Mouse (Mus musculus): ENCODE data around the gene Slc22a1. TPM values are rescaled to one million over a fixed set of nuclear protein-coding genes. Genes with fewer than 3 reads are reported as not detected.

Gene Slc22a1
- polyA plus RNA-seq, 1 experiment: not detected

DNA sequence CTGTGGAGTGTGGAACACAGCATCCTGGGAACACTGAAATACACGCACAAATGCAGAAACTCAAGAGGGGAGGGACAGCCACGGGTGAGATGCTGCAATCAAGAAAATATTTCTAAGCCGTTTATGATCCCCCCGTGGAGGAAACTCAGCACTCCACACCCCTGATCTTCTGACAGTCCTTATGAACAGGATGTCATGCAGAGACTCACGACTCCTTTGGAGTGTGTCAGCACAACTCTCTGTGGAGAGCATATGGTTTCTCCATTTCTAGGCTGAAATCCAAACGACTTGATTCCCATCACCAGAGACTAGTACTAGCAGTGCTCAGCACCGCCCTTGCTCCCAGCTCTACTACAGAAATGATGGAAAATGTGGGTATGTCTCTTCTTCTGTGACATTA, 42.6 kb upstream of the Slc22a1 start:
- Histone ChIP-seq H3K4me1 (ENCODE audit: control insufficient read depth, insufficient read depth, low read length) (no peaks in the 10 kb centered on the region), H3K36me3 (ENCODE audit: control insufficient read depth, insufficient read depth, low read length, poor library complexity, severe bottlenecking) (peaks cover 9% of the 10 kb centered on the region; the same call in 1 of the 2 replicates), H3K9me3 (replicated peaks; ENCODE audit: control insufficient read depth, insufficient read depth, low read length, poor library complexity, severe bottlenecking) (no peaks in the 10 kb centered on the region), H3K9ac (ENCODE audit: low read depth, poor library complexity, severe bottlenecking) (no peak overlapping the region), H3K27ac (ENCODE audit: insufficient read depth, low read length) (no peak overlapping the region), H3K27me3 (ENCODE audit: control insufficient read depth, insufficient read depth, low read length, poor library complexity, severe bottlenecking) (no peaks in the 10 kb centered on the region), H3K4me3 (ENCODE audit: low read depth, low read length) (no peak overlapping the region)
- TF ChIP-seq POLR2A (IDR thresholded peaks at IDR 0.05; ENCODE audit: insufficient read depth, low read length) (no peak), EP300 (IDR thresholded peaks at IDR 0.05; ENCODE audit: insufficient read depth, low read depth, low read length) (no peak), CTCF (IDR thresholded peaks at IDR 0.05; ENCODE audit: low read depth, low read length) (no peak)

DNA sequence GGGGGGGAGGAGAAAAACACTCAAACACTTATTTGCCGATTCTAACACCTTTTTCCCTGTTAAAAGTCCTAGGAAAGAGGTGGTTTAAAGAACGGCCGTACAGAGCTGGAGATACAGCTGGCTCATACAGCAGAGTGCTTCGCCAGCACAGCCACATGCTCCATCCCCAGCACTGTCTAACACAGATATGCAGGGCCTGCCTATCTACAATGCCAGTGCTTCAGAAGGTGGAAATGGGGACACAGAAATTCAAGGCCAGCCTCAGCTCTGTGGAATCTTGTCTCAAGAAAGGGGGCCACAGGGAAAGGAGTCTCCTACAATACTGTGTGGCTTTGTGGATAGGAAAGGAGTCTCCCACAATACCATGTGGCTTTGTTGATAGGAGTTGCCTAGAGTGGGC, 41.8 kb upstream of the Slc22a1 start:
- H3K4me1 ChIP-seq (ENCODE audit: control insufficient read depth, insufficient read depth, low read length): no peaks in the 10 kb centered on the region
- no peak overlapping the region for H3K4me3 ChIP-seq (ENCODE audit: low read depth, low read length)
- no peaks in the 10 kb centered on the region for H3K27me3 ChIP-seq (ENCODE audit: control insufficient read depth, insufficient read depth, low read length, poor library complexity, severe bottlenecking)
- H3K9ac ChIP-seq (ENCODE audit: low read depth, poor library complexity, severe bottlenecking): no peak overlapping the region
- peaks cover 9% of the 10 kb centered on the region; the same call in 1 of the 2 replicates for H3K36me3 ChIP-seq (ENCODE audit: control insufficient read depth, insufficient read depth, low read length, poor library complexity, severe bottlenecking)
- no peak overlapping the region for H3K27ac ChIP-seq (ENCODE audit: insufficient read depth, low read length)
- H3K9me3 ChIP-seq (replicated peaks; ENCODE audit: control insufficient read depth, insufficient read depth, low read length, poor library complexity, severe bottlenecking): no peaks in the 10 kb centered on the region
- no peak for TF ChIP-seq CTCF (IDR thresholded peaks at IDR 0.05; ENCODE audit: low read depth, low read length)
- no peak for TF ChIP-seq EP300 (IDR thresholded peaks at IDR 0.05; ENCODE audit: insufficient read depth, low read depth, low read length)
- no peak for TF ChIP-seq POLR2A (IDR thresholded peaks at IDR 0.05; ENCODE audit: insufficient read depth, low read length)

DNA sequence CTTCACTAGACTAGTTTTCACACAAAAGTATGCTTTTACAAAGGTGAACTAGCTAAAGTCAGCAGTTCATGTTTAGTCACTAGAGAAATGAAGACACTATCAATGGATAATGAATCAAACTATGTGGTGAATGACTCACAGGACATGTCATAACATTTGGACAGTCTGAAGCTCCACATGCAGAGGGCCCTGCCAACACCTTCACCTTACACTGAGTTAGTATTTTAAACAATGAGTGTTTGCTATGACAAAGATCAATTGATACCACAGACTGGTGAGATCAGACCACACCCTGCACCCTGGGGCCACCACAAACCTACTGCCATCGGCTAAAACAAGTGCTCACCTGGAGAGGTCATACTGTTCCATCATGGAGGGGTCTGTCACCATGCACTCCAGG, 39.4 kb upstream of the Slc22a1 start:
- Histone ChIP-seq H3K4me3 (ENCODE audit: low read depth, low read length) (no peak overlapping the region), H3K9ac (ENCODE audit: low read depth, poor library complexity, severe bottlenecking) (no peak overlapping the region), H3K9me3 (replicated peaks; ENCODE audit: control insufficient read depth, insufficient read depth, low read length, poor library complexity, severe bottlenecking) (no peaks in the 10 kb centered on the region), H3K27me3 (ENCODE audit: control insufficient read depth, insufficient read depth, low read length, poor library complexity, severe bottlenecking) (no peaks in the 10 kb centered on the region), H3K36me3 (ENCODE audit: control insufficient read depth, insufficient read depth, low read length, poor library complexity, severe bottlenecking) (peaks cover 7% of the 10 kb centered on the region; the same call in 1 of the 2 replicates), H3K4me1 (ENCODE audit: control insufficient read depth, insufficient read depth, low read length) (no peaks in the 10 kb centered on the region), H3K27ac (ENCODE audit: insufficient read depth, low read length) (no peak overlapping the region)
- TF ChIP-seq CTCF (IDR thresholded peaks at IDR 0.05; ENCODE audit: low read depth, low read length): no peak
- no peak for TF ChIP-seq POLR2A (IDR thresholded peaks at IDR 0.05; ENCODE audit: insufficient read depth, low read length)
- no peak for TF ChIP-seq EP300 (IDR thresholded peaks at IDR 0.05; ENCODE audit: insufficient read depth, low read depth, low read length)

DNA sequence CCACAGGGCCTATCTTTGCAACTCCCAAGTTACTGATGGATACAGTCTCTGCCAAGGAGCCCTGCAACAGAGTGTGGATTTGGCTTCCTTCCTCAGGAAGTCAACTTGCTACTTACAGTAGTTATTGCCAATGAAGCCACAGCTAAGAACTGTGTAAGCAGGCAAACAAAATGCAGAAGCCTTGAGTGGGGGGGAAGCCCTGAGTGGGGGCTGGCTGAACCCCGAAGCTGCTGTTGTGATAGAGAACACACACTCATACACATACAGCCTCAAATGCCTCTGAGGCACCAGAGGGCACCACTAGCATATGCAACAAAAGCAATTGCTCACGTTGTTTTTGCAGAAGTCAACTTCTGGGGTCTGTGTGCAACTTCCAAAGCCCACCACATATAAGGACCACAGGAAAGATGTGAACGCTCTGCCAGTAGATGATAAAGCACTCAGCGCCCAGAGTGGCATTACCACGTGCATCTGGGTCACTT, 38.5 kb upstream of the Slc22a1 start:
- no peak overlapping the region for H3K27ac ChIP-seq (ENCODE audit: insufficient read depth, low read length)
- H3K27me3 ChIP-seq (ENCODE audit: control insufficient read depth, insufficient read depth, low read length, poor library complexity, severe bottlenecking): no peaks in the 10 kb centered on the region
- TF ChIP-seq EP300 (IDR thresholded peaks at IDR 0.05; ENCODE audit: insufficient read depth, low read depth, low read length): no peak
- no peak for TF ChIP-seq CTCF (IDR thresholded peaks at IDR 0.05; ENCODE audit: low read depth, low read length)
- TF ChIP-seq POLR2A (IDR thresholded peaks at IDR 0.05; ENCODE audit: insufficient read depth, low read length): no peak
- peaks cover 5% of the 10 kb centered on the region; the same call in 1 of the 2 replicates for H3K36me3 ChIP-seq (ENCODE audit: control insufficient read depth, insufficient read depth, low read length, poor library complexity, severe bottlenecking)
- H3K4me3 ChIP-seq (ENCODE audit: low read depth, low read length): no peak overlapping the region
- no peaks in the 10 kb centered on the region for H3K4me1 ChIP-seq (ENCODE audit: control insufficient read depth, insufficient read depth, low read length)
- H3K9ac ChIP-seq (ENCODE audit: low read depth, poor library complexity, severe bottlenecking): no peak overlapping the region
- H3K9me3 ChIP-seq (replicated peaks; ENCODE audit: control insufficient read depth, insufficient read depth, low read length, poor library complexity, severe bottlenecking): no peaks in the 10 kb centered on the region

DNA sequence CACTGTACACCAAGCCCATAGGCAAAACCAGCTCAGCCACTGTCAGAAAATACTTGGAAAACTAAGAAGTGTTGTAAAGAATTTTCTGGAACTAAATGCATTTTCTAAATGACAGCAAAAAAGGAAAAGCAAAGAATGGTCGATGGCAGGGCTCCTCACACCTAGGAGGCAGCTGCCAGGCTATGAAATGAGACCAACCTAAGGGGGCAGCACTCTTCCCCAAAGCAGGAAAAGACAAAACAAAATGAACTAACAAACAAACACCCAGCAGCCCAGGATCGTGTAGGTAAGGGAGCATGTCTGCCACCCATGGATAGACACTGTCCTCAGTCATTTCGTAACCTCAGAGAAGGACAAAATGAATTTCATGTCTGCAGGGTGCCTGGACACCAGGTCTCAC, 37.4 kb upstream of the Slc22a1 start:
- H3K27ac ChIP-seq (ENCODE audit: insufficient read depth, low read length): no peak overlapping the region
- TF ChIP-seq EP300 (IDR thresholded peaks at IDR 0.05; ENCODE audit: insufficient read depth, low read depth, low read length): no peak
- TF ChIP-seq POLR2A (IDR thresholded peaks at IDR 0.05; ENCODE audit: insufficient read depth, low read length): no peak
- no peak for TF ChIP-seq CTCF (IDR thresholded peaks at IDR 0.05; ENCODE audit: low read depth, low read length)
- H3K9ac ChIP-seq (ENCODE audit: low read depth, poor library complexity, severe bottlenecking): no peak overlapping the region
- no peaks in the 10 kb centered on the region for H3K9me3 ChIP-seq (replicated peaks; ENCODE audit: control insufficient read depth, insufficient read depth, low read length, poor library complexity, severe bottlenecking)
- no peaks in the 10 kb centered on the region for H3K27me3 ChIP-seq (ENCODE audit: control insufficient read depth, insufficient read depth, low read length, poor library complexity, severe bottlenecking)
- no peaks in the 10 kb centered on the region for H3K4me1 ChIP-seq (ENCODE audit: control insufficient read depth, insufficient read depth, low read length)
- H3K4me3 ChIP-seq (ENCODE audit: low read depth, low read length): no peak overlapping the region
- peaks cover 5% of the 10 kb centered on the region; the same call in 1 of the 2 replicates for H3K36me3 ChIP-seq (ENCODE audit: control insufficient read depth, insufficient read depth, low read length, poor library complexity, severe bottlenecking)

DNA sequence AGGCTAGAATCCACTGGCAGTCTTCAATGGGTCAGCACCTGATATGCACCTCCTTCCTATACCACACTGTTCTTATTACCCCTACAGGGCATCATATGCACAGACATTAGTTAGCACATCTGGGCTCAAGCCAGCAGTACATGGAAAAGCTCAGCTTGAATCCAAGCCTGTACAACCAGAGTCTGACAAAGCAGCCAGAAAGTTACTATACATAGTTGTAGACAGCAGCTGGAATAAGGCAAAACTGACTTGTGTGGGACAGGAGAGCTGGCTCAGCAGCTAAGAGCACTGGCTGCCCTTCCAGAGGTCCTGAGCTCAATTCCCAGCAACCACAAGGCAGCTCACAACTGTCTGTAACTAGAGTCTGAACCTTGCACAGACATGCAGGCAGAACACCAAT, 36.6 kb upstream of the Slc22a1 start:
- H3K4me3 ChIP-seq (ENCODE audit: low read depth, low read length): no peak overlapping the region
- H3K9me3 ChIP-seq (replicated peaks; ENCODE audit: control insufficient read depth, insufficient read depth, low read length, poor library complexity, severe bottlenecking): no peaks in the 10 kb centered on the region
- H3K27ac ChIP-seq (ENCODE audit: insufficient read depth, low read length): no peak overlapping the region
- TF ChIP-seq POLR2A (IDR thresholded peaks at IDR 0.05; ENCODE audit: insufficient read depth, low read length) (no peak), EP300 (IDR thresholded peaks at IDR 0.05; ENCODE audit: insufficient read depth, low read depth, low read length) (no peak), CTCF (IDR thresholded peaks at IDR 0.05; ENCODE audit: low read depth, low read length) (no peak)
- H3K36me3 ChIP-seq (ENCODE audit: control insufficient read depth, insufficient read depth, low read length, poor library complexity, severe bottlenecking): peaks cover 5% of the 10 kb centered on the region; the same call in 1 of the 2 replicates
- H3K27me3 ChIP-seq (ENCODE audit: control insufficient read depth, insufficient read depth, low read length, poor library complexity, severe bottlenecking): no peaks in the 10 kb centered on the region
- H3K4me1 ChIP-seq (ENCODE audit: control insufficient read depth, insufficient read depth, low read length): no peaks in the 10 kb centered on the region
- no peak overlapping the region for H3K9ac ChIP-seq (ENCODE audit: low read depth, poor library complexity, severe bottlenecking)

All from ES-Bruce4 (cell line).